Mouse (Mus musculus) liver, embryonic 11.5 days (tissue): ENCODE data around the gene Cacna1d. TPM values are rescaled to one million over a fixed set of nuclear protein-coding genes. Genes with fewer than 3 reads are reported as not detected.

ENCODE experiments used
- ATAC-seq: fragments of 200-750 bp; cut with Nextera tagmentation; replicated peaks from 2 replicates; pipeline ENCODE4 v1.8.0; 2017; ENCODE audit warnings: moderate number of reproducible peaks, mild to moderate bottlenecking, moderate TSS enrichment, moderate library complexity; ENCODE audit not compliant: low FRiP score
- DNase-seq: peaks from one replicate; pipeline ENCODE4 v3.0.0-alpha.2; 2017; ENCODE audit warnings: low spot score
- H3K27ac ChIP-seq: fragments of 300-500 bp; sonication (generic); 2 replicates; pipeline ENCODE4 v1.5.1; 2014; ENCODE audit warnings: mild to moderate bottlenecking, low read depth, low read length, control low read depth
- H3K27me3 ChIP-seq: fragments of 300-500 bp; sonication (generic); replicated peaks from 2 replicates; pipeline ENCODE4 v1.6.1; 2014; ENCODE audit warnings: low read length, mixed read lengths; ENCODE audit not compliant: control insufficient read depth, insufficient read depth
- H3K36me3 ChIP-seq: fragments of 300-500 bp; sonication (generic); 2 replicates; pipeline ENCODE4 v1.6.1; 2014; ENCODE audit warnings: mild to moderate bottlenecking, low read length, moderate library complexity, mixed read lengths; ENCODE audit not compliant: control insufficient read depth, insufficient read depth
- H3K4me1 ChIP-seq: fragments of 300-500 bp; sonication (generic); replicated peaks from 2 replicates; pipeline ENCODE4 v1.6.1; 2014; ENCODE audit warnings: low read length, mixed read lengths; ENCODE audit not compliant: control insufficient read depth, insufficient read depth
- H3K4me2 ChIP-seq: fragments of 300-500 bp; sonication (generic); 2 replicates; pipeline ENCODE4 v1.6.1; 2014; ENCODE audit warnings: mild to moderate bottlenecking, control low read depth, moderate library complexity
- H3K4me3 ChIP-seq: fragments of 300-500 bp; sonication (generic); 2 replicates; pipeline ENCODE4 v1.5.1; 2014; ENCODE audit warnings: low read depth, low read length, control low read depth
- H3K9ac ChIP-seq: fragments of 300-500 bp; sonication (generic); 2 replicates; pipeline ENCODE4 v1.6.1; 2014; ENCODE audit warnings: low read depth, low read length, control low read depth
- H3K9me3 ChIP-seq: fragments of 300-500 bp; sonication (generic); 2 replicates; pipeline ENCODE4 v1.6.1; 2016; ENCODE audit warnings: low read length, inconsistent platforms, mixed read lengths; ENCODE audit not compliant: control insufficient read depth
- WGBS: fragments of 180-500 bp; shearing (Covaris S2); extraction: QIAGEN DNeasy Blood & Tissue Kit; methylation state at CpG from one replicate; pipeline ENCODE4 v1.1.7; 2014; 5-methylcytosine and 5-hydroxymethylcytosine counted together
- polyA plus RNA-seq: library from polyadenylated mRNA; unstranded; fragments of >200 nt; fragmentation: Nextera tagmentation; extraction: Ambion mirVana; gene quantifications from 2 replicates; pipeline ENCODE4 v1.2.1, GENCODE M21; 2014

Gene Cacna1d
- polyA plus RNA-seq, 1 experiment from 2014 or later = 1.2 TPM

GRCm38 (mm10) chr14:30064864-30065263 is 426.4 kb downstream of the Cacna1d start:
- DNase-seq (no peak), ATAC-seq (no peak)
- H3K27ac ChIP-seq = no peak overlapping the region
- no peaks in the 10 kb centered on the region for H3K9me3 ChIP-seq
- no peaks in the 10 kb centered on the region for H3K27me3 ChIP-seq
- no peak overlapping the region for H3K9ac ChIP-seq
- H3K4me2 ChIP-seq = no peak overlapping the region
- H3K4me1 ChIP-seq = 0 out of 2 replicates have a peak, but pooled peaks cover 2% of the 10 kb centered on the region
- no peaks in the 10 kb centered on the region for H3K36me3 ChIP-seq
- WGBS = 75% methylated on average over 2 of the region's 2 CpGs
- H3K4me3 ChIP-seq = no peak overlapping the region

DNA sequence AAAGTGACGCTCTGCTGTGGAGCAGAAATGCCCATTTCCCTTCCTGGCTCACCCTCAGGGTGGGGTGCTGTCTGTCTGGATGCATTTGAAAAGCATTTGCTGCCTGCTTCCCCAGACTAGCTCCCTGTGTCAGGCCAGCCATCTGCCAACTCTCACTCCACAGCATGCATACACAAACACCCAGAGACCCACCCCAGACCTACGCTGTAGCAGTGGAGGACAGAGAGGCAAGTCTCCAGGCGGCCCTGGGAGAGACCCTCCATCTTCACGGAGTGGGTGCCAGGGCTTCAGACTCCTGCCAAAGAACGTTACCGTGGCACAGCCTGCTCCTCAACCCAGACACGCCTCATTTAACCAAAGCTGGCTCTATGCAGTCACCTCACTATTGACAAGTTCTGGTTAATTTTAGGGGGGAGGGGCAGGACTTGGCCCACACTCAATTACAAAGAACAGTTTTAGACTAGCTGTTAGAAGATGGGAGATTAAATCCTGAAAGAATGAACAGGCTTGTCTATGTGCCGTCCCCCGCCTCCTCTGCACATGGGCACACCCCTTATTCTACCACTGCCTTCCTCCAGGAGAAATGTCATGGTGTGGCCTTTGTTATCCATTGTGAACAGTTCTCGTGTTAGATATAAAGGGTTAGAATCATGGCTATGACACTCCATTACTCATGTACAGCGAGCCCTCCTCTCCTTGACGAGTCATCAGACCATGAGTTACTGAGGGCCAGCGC is 435.1 kb downstream of the Cacna1d start:
- H3K4me1 ChIP-seq = no peaks in the 10 kb centered on the region
- H3K27ac ChIP-seq = no peak overlapping the region
- WGBS = 78% methylated on average over 13 of the region's 13 CpGs
- ATAC-seq (no peak), DNase-seq (no peak)
- H3K4me2 ChIP-seq = no peak overlapping the region
- no peaks in the 10 kb centered on the region for H3K27me3 ChIP-seq
- no peaks in the 10 kb centered on the region for H3K36me3 ChIP-seq
- no peaks in the 10 kb centered on the region for H3K9me3 ChIP-seq
- H3K4me3 ChIP-seq = no peak overlapping the region
- H3K9ac ChIP-seq = no peak overlapping the region

DNA sequence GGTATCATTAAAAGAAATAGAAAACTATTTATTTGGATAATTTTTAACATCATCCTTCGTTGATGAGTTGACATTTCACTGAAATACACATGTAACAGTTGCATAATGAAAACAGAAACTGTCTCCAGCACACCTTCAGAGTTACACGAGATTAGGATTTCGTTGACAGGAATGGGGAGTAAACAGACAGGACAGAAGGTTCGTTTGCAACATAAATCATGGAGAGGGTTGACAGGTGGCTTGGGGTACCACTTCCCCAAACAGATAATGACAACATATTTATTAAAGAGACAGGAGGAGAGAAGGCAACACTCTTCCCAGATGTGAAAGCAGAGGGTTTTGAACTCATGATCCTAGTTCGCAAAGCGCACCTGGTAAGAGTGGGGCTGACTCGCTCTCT is 436.3 kb downstream of the Cacna1d start:
- Histone ChIP-seq H3K4me2 (no peak overlapping the region), H3K27me3 (no peaks in the 10 kb centered on the region), H3K9ac (no peak overlapping the region), H3K4me3 (no peak overlapping the region), H3K36me3 (no peaks in the 10 kb centered on the region), H3K4me1 (no peaks in the 10 kb centered on the region), H3K9me3 (no peaks in the 10 kb centered on the region), H3K27ac (no peak overlapping the region)
- no peak for DNase-seq
- ATAC-seq = no peak
- 63% methylated on average over 7 of the region's 7 CpGs for WGBS

DNA sequence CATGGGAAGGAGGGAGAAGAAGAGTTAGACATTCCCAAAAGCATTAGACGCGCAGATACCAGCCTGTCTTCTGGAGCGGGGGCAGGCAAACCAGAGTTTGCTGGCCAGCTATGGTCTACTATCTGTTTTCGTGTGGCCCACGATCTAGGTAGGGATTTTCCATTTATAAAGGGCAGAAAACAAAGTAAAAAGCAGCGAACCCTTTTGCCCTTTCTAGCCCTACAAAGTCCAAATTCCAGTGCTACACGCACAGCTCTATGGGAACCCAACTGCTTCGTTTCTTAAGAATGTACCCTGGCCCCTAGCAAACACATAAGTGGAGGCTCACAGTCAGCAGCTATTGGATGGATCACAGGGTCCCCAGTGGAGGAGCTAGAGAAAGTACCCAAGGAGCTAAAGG is 441.0 kb downstream of the Cacna1d start:
- WGBS = 87% methylated on average over 8 of the region's 8 CpGs
- no peaks in the 10 kb centered on the region for H3K36me3 ChIP-seq
- H3K4me1 ChIP-seq = no peaks in the 10 kb centered on the region
- H3K27me3 ChIP-seq = no peaks in the 10 kb centered on the region
- H3K9me3 ChIP-seq = no peaks in the 10 kb centered on the region
- ATAC-seq = no peak
- no peak overlapping the region for H3K27ac ChIP-seq
- DNase-seq = no peak
- H3K9ac ChIP-seq = no peak overlapping the region
- no peak overlapping the region for H3K4me3 ChIP-seq
- H3K4me2 ChIP-seq = no peak overlapping the region

DNA sequence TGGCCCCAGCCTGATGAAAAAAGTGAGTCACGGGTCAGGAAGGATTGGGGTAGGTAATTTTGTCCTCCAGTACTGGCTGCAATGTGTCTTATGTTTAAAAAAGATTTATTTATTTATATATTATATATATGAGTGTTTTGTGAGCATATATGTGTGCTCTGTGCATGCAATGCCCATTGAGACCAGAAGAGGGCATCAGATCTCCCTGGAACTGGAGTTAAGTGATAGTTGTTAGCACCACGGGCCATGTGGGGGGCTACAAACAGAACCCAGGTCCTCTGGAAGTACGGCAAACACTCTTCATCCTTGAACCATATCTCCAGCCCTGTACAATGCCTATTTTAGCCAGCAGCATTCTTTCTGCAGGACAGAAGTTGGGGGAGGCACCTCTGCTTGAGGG is 443.2 kb downstream of the Cacna1d start:
- no peak overlapping the region for H3K9ac ChIP-seq
- no peak overlapping the region for H3K4me3 ChIP-seq
- WGBS = 85% methylated on average over 3 of the region's 3 CpGs
- no peak overlapping the region for H3K27ac ChIP-seq
- H3K4me2 ChIP-seq = no peak overlapping the region
- no peak for DNase-seq
- ATAC-seq = no peak
- no peaks in the 10 kb centered on the region for H3K9me3 ChIP-seq
- H3K4me1 ChIP-seq = no peaks in the 10 kb centered on the region
- H3K27me3 ChIP-seq = no peaks in the 10 kb centered on the region
- H3K36me3 ChIP-seq = no peaks in the 10 kb centered on the region

DNA sequence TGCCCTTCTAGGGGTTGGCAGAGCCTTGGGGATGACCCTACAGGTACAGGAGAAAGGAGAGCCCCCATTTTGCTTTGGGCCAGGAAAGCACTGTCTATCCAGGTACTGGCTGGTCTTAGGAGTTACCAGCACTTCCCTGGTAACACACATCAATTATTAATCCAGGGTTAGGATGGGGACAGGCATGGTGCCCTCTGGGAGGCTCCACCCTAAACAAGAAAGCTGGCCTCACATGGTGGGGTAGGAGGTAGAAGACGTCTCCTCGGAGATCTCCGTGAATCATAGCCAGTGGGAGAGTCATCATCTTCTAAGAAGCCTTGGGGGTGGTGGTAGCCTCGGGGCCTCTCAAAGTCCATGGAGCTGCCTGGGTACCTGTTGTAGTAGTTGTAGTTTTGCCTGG is 444.3 kb downstream of the Cacna1d start:
- Histone ChIP-seq H3K9ac (no peak overlapping the region), H3K4me1 (no peaks in the 10 kb centered on the region), H3K4me2 (no peak overlapping the region), H3K9me3 (no peaks in the 10 kb centered on the region), H3K27me3 (no peaks in the 10 kb centered on the region), H3K36me3 (no peaks in the 10 kb centered on the region), H3K27ac (no peak overlapping the region), H3K4me3 (no peak overlapping the region)
- no peak for ATAC-seq
- no peak for DNase-seq
- WGBS = 87% methylated on average over 4 of the region's 4 CpGs

DNA sequence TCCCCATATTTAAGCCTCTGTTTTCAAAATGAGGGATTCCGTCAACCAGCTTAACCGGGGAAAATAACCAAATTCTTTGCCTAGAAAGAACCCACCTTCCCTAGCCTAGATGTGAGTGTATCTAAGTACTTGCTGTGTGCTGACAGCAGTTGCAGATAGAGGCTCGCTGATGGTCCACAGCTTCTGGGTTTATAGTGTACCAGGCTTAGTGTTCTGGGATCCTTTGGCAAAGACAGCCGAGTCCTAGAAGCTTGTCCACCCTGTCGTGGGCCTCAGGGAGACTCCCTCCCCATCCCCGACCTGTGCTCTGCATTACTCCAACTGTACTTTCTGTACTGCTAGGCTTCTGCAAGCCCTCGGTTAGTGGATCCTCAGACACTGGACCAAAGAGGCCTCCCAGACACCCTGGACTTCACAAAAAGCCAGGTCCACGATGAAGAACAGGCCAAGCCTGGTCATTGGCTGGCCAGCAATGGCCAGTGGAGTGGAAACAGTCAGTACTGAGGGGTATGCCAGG is 445.5 kb downstream of the Cacna1d start:
- Histone ChIP-seq H3K27me3 (no peaks in the 10 kb centered on the region), H3K4me3 (no peak overlapping the region), H3K4me2 (no peak overlapping the region), H3K9ac (no peak overlapping the region), H3K36me3 (no peaks in the 10 kb centered on the region), H3K9me3 (no peaks in the 10 kb centered on the region), H3K4me1 (no peaks in the 10 kb centered on the region), H3K27ac (no peak overlapping the region)
- ATAC-seq (no peak), DNase-seq (no peak)
- WGBS = 65% methylated on average over 8 of the region's 8 CpGs

GRCm38 (mm10) chr14:30045239-30045638 is 446.0 kb downstream of the Cacna1d start:
- Histone ChIP-seq H3K4me2 (no peak overlapping the region), H3K36me3 (no peaks in the 10 kb centered on the region), H3K4me1 (no peaks in the 10 kb centered on the region), H3K9me3 (no peaks in the 10 kb centered on the region), H3K9ac (no peak overlapping the region), H3K27me3 (no peaks in the 10 kb centered on the region), H3K4me3 (no peak overlapping the region), H3K27ac (no peak overlapping the region)
- ATAC-seq = no peak
- no peak for DNase-seq
- WGBS = 85% methylated on average over 10 of the region's 10 CpGs

DNA sequence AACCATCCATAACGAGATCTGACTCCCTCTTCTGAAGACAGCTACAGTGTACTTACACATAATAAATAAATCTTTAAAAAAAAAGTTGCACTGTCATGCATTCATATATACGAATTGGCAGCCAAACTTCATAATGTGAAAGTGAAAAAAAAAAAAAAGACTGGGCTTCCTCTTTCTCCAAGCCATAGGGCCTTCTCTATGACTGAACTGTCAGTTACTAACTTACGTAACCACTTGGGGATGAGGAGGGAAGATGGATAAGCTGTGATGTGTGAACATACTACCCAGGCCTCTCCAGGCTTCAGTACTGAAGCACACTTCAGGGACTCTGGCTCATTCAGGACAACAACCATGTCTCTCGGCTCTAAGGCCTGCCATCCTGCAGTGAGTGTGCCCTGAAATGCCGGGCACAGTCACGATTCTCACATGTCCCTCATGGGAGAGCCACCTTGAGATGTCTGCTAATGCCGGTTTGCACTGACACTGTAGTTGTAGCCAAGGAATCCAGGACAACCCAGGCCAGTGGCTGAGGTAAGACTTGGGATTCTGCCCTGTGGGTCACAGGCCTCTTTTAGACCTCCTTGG is 447.8 kb downstream of the Cacna1d start:
- Histone ChIP-seq H3K27me3 (no peaks in the 10 kb centered on the region), H3K9ac (no peak overlapping the region), H3K4me2 (no peak overlapping the region), H3K27ac (no peak overlapping the region), H3K36me3 (no peaks in the 10 kb centered on the region), H3K9me3 (no peaks in the 10 kb centered on the region), H3K4me3 (no peak overlapping the region), H3K4me1 (no peaks in the 10 kb centered on the region)
- DNase-seq (no peak), ATAC-seq (no peak)
- 77% methylated on average over 7 of the region's 7 CpGs for WGBS
